Mouse (Mus musculus): ENCODE data around the gene Camk2n2. TPM values are rescaled to one million over a fixed set of nuclear protein-coding genes. Genes with fewer than 3 reads are reported as not detected.

Gene Camk2n2
- polyA plus RNA-seq, 1 experiment = 1.3 TPM

GRCm38 (mm10) chr16:20595060-20595673 is 25.9 kb downstream of the Camk2n2 start:
- H3K4me1 ChIP-seq (ENCODE audit: control insufficient read depth, insufficient read depth, insufficient read length) = no peaks in the 10 kb centered on the region
- H3K4me3 ChIP-seq (ENCODE audit: extremely low read depth, insufficient read depth, insufficient read length) = no peak overlapping the region
- no peak for DNase-seq (ENCODE audit: low read depth in 1 of 2, low spot score in 2 of 2)
- TF ChIP-seq CTCF (IDR thresholded peaks at IDR 0.05; ENCODE audit: extremely low read depth, insufficient read depth, insufficient read length, insufficient replicate concordance) = no peak
- TF ChIP-seq POLR2A (IDR thresholded peaks at IDR 0.05; ENCODE audit: low read depth, low read length) = no peak
- no peak overlapping the region for H3K27ac ChIP-seq (ENCODE audit: insufficient read depth, low read length)
- no peaks in the 10 kb centered on the region for H3K36me3 ChIP-seq (ENCODE audit: control insufficient read depth, insufficient read depth, low read length)
- WGBS = 84% methylated on average over 7 of the region's 7 CpGs
- peaks cover 6% of the 10 kb centered on the region for H3K27me3 ChIP-seq (ENCODE audit: control insufficient read depth, insufficient read depth, low read length)

GRCm38 (mm10) chr16:20591076-20591705 is 29.9 kb downstream of the Camk2n2 start:
- WGBS = 9% methylated on average over 48 of the region's 48 CpGs
- TF ChIP-seq CTCF (IDR thresholded peaks at IDR 0.05; ENCODE audit: extremely low read depth, insufficient read depth, insufficient read length, insufficient replicate concordance) (no peak), POLR2A (IDR thresholded peaks at IDR 0.05; ENCODE audit: low read depth, low read length) (no peak)
- Histone ChIP-seq H3K27ac (ENCODE audit: insufficient read depth, low read length) (no peak overlapping the region), H3K4me1 (ENCODE audit: control insufficient read depth, insufficient read depth, insufficient read length) (peaks cover 3% of the 10 kb centered on the region; the same call in 1 of the 2 replicates), H3K36me3 (ENCODE audit: control insufficient read depth, insufficient read depth, low read length) (no peaks in the 10 kb centered on the region), H3K4me3 (ENCODE audit: extremely low read depth, insufficient read depth, insufficient read length) (no peak overlapping the region), H3K27me3 (ENCODE audit: control insufficient read depth, insufficient read depth, low read length) (peaks cover 15% of the 10 kb centered on the region)
- no peak for DNase-seq (ENCODE audit: low read depth in 1 of 2, low spot score in 2 of 2)

GRCm38 (mm10) chr16:20590680-20591038 is 30.4 kb downstream of the Camk2n2 start:
- no peak for DNase-seq (ENCODE audit: low read depth in 1 of 2, low spot score in 2 of 2)
- no peaks in the 10 kb centered on the region for H3K36me3 ChIP-seq (ENCODE audit: control insufficient read depth, insufficient read depth, low read length)
- H3K4me3 ChIP-seq (ENCODE audit: extremely low read depth, insufficient read depth, insufficient read length) = no peak overlapping the region
- H3K27ac ChIP-seq (ENCODE audit: insufficient read depth, low read length) = no peak overlapping the region
- 5% methylated on average over 17 of the region's 17 CpGs for WGBS
- peaks cover 15% of the 10 kb centered on the region for H3K27me3 ChIP-seq (ENCODE audit: control insufficient read depth, insufficient read depth, low read length)
- peaks cover 3% of the 10 kb centered on the region; the same call in 1 of the 2 replicates for H3K4me1 ChIP-seq (ENCODE audit: control insufficient read depth, insufficient read depth, insufficient read length)
- TF ChIP-seq POLR2A (IDR thresholded peaks at IDR 0.05; ENCODE audit: low read depth, low read length) = no peak
- no peak for TF ChIP-seq CTCF (IDR thresholded peaks at IDR 0.05; ENCODE audit: extremely low read depth, insufficient read depth, insufficient read length, insufficient replicate concordance)

GRCm38 (mm10) chr16:20589939-20590679 is 31.0 kb downstream of the Camk2n2 start:
- no peak for TF ChIP-seq POLR2A (IDR thresholded peaks at IDR 0.05; ENCODE audit: low read depth, low read length)
- no peak for TF ChIP-seq CTCF (IDR thresholded peaks at IDR 0.05; ENCODE audit: extremely low read depth, insufficient read depth, insufficient read length, insufficient replicate concordance)
- H3K36me3 ChIP-seq (ENCODE audit: control insufficient read depth, insufficient read depth, low read length) = no peaks in the 10 kb centered on the region
- peak overlapping the region; percentile 17; the same call in 1 of the 2 replicates for H3K4me3 ChIP-seq (ENCODE audit: extremely low read depth, insufficient read depth, insufficient read length)
- no peak overlapping the region for H3K27ac ChIP-seq (ENCODE audit: insufficient read depth, low read length)
- peaks cover 15% of the 10 kb centered on the region for H3K27me3 ChIP-seq (ENCODE audit: control insufficient read depth, insufficient read depth, low read length)
- under 1% methylated on average over 39 of the region's 39 CpGs for WGBS
- DNase-seq (ENCODE audit: low read depth in 1 of 2, low spot score in 2 of 2) = no peak
- peaks cover 3% of the 10 kb centered on the region; the same call in 1 of the 2 replicates for H3K4me1 ChIP-seq (ENCODE audit: control insufficient read depth, insufficient read depth, insufficient read length)

- no peak within 1 kb of the TSS for H3K27ac ChIP-seq (ENCODE audit: insufficient read depth, low read length)
- peaks cover 3% of the 10 kb centered on the region; the same call in 1 of the 2 replicates for H3K4me1 ChIP-seq (ENCODE audit: control insufficient read depth, insufficient read depth, insufficient read length)
- TF ChIP-seq POLR2A (IDR thresholded peaks at IDR 0.05; ENCODE audit: low read depth, low read length) (no peak), CTCF (IDR thresholded peaks at IDR 0.05; ENCODE audit: extremely low read depth, insufficient read depth, insufficient read length, insufficient replicate concordance) (no peak)
- H3K36me3 ChIP-seq (ENCODE audit: control insufficient read depth, insufficient read depth, low read length) = no peaks in the 10 kb centered on the region
- WGBS = 4% methylated on average over 24 of the region's 24 CpGs
- peak within 1 kb of the TSS; percentile 17; the same call in 1 of the 2 replicates for H3K4me3 ChIP-seq (ENCODE audit: extremely low read depth, insufficient read depth, insufficient read length)
- DNase-seq (ENCODE audit: low read depth in 1 of 2, low spot score in 2 of 2) = no peak
- peaks cover 15% of the 10 kb centered on the region for H3K27me3 ChIP-seq (ENCODE audit: control insufficient read depth, insufficient read depth, low read length)
Observed at GRCm38 (mm10) chr16:20589366-20589938, 31.6 kb downstream of the Camk2n2 start, which contains the start of gene Vwa5b2. TSS of gene Vwa5b2 (plus strand) at chr16:20589471.

Other genes with a start within 250 kb of the Camk2n2 start
- 48.8 and 55.4 TPM in 2 replicates for gene Abcc5, start 194.9 kb downstream of the Camk2n2 start, polyA plus RNA-seq (2012; rRNA removed)
- gene Eif2b5, start 122.5 kb downstream of the Camk2n2 start, polyA plus RNA-seq (2012; rRNA removed) = 16.6 and 17.5 TPM in 2 replicates
- gene Dvl3, start 104.3 kb downstream of the Camk2n2 start, polyA plus RNA-seq (2012; rRNA removed) = 25.0 and 30.8 TPM in 2 replicates
- gene Ap2m1, start 85.8 kb downstream of the Camk2n2 start, polyA plus RNA-seq (2012; rRNA removed) = 241 and 277 TPM in 2 replicates
- gene Abcf3, start 72.7 kb downstream of the Camk2n2 start, polyA plus RNA-seq (2012; rRNA removed) = 27.3 and 32.6 TPM in 2 replicates
- gene Vwa5b2, start 31.8 kb downstream of the Camk2n2 start, polyA plus RNA-seq (2012; rRNA removed) = 0.07 TPM in 1 of 2 replicates, not detected in the other
- gene Eef1akmt4, start 9.7 kb downstream of the Camk2n2 start, polyA plus RNA-seq (2012; rRNA removed) = 9.2 and 10.8 TPM in 2 replicates
- 0.02 TPM in 1 of 2 replicates, not detected in the other for gene Gm49333, start 9.7 kb downstream of the Camk2n2 start, polyA plus RNA-seq (2012; rRNA removed)
- 18.5 and 19.6 TPM in 2 replicates for gene Alg3, start 9.6 kb downstream of the Camk2n2 start, polyA plus RNA-seq (2012; rRNA removed)
- gene Ece2, start 8.5 kb upstream of the Camk2n2 start, polyA plus RNA-seq (2012; rRNA removed) = 0.07 and 0.15 TPM in 2 replicates
- 41.8 and 42.7 TPM in 2 replicates for gene Psmd2, start 30.4 kb upstream of the Camk2n2 start, polyA plus RNA-seq (2012; rRNA removed)
- gene Eif4g1, start 47.0 kb upstream of the Camk2n2 start, polyA plus RNA-seq (2012; rRNA removed) = 257 and 351 TPM in 2 replicates
- gene Fam131a, start 72.0 kb upstream of the Camk2n2 start, polyA plus RNA-seq (2012; rRNA removed) = 5.9 and 8.3 TPM in 2 replicates
- gene Polr2h, start 96.4 kb upstream of the Camk2n2 start, polyA plus RNA-seq (2012; rRNA removed) = 8.5 and 10.0 TPM in 2 replicates
- 8.5 and 12.1 TPM in 2 replicates for gene Clcn2, start 96.5 kb upstream of the Camk2n2 start, polyA plus RNA-seq (2012; rRNA removed)
- gene Chrd, start 111.8 kb upstream of the Camk2n2 start, polyA plus RNA-seq (2012; rRNA removed) = 0.63 and 1.6 TPM in 2 replicates
- 0.09 and 0.19 TPM in 2 replicates for gene Thpo, start 113.2 kb upstream of the Camk2n2 start, polyA plus RNA-seq (2012; rRNA removed)